Mouse (Mus musculus): Measurements from ENCODE around the gene Map4k5.
A peak's percentile ranks its signal among the peaks of the same experiment; 100 is the strongest.

Gene Map4k5

GRCm38 (mm10) chr12:69788380-69788779, 104.6 kb downstream of the Map4k5 start:
- DNase-seq (ENCODE audit: low spot score in 2 of 2), result no peak

GRCm38 (mm10) chr12:69785471-69785870, 107.5 kb downstream of the Map4k5 start:
- DNase-seq (ENCODE audit: low spot score in 2 of 2), result no peak

GRCm38 (mm10) chr12:69783247-69784025, 109.6 kb downstream of the Map4k5 start:
- peak in 1 of 2 experiments; percentile 66 for DNase-seq (ENCODE audit: low spot score in 2 of 2)

- DNase-seq (ENCODE audit: low spot score in 2 of 2), result peak; percentile 51 to 71
Observed at GRCm38 (mm10) chr12:69781935-69782650, 110.9 kb downstream of the Map4k5 start.

- DNase-seq (ENCODE audit: low spot score in 2 of 2), result no peak
Observed at GRCm38 (mm10) chr12:69781480-69781879, 111.5 kb downstream of the Map4k5 start.

DNA sequence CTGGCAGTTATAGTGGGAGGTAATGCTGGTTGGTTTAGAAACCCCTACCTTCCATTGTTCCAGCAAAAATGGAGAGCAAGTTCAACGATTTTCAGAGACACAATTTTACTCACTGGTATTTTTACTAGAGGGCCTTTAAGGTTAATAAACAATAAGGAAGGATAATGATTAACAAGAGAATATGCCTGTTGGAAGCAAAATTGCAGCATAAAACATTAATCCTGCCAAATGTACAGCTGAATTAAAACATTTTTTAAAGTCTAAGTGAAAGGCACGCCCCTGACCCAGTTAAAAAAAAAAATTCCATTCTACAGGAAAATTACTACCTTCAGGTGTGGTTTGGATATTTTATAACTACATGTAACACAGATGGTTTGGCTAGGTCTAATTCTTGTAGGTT, 115.0 kb downstream of the Map4k5 start:
- DNase-seq (ENCODE audit: low spot score in 2 of 2), result no peak

- DNase-seq (ENCODE audit: low spot score in 2 of 2), result no peak
Observed at GRCm38 (mm10) chr12:69777341-69777730, 115.7 kb downstream of the Map4k5 start.

GRCm38 (mm10) chr12:69776607-69777340, 116.2 kb downstream of the Map4k5 start:
- DNase-seq (ENCODE audit: low spot score in 2 of 2), result no peak

GRCm38 (mm10) chr12:69768841-69769240, 124.2 kb downstream of the Map4k5 start:
- DNase-seq (ENCODE audit: low spot score in 2 of 2), result no peak

DNA sequence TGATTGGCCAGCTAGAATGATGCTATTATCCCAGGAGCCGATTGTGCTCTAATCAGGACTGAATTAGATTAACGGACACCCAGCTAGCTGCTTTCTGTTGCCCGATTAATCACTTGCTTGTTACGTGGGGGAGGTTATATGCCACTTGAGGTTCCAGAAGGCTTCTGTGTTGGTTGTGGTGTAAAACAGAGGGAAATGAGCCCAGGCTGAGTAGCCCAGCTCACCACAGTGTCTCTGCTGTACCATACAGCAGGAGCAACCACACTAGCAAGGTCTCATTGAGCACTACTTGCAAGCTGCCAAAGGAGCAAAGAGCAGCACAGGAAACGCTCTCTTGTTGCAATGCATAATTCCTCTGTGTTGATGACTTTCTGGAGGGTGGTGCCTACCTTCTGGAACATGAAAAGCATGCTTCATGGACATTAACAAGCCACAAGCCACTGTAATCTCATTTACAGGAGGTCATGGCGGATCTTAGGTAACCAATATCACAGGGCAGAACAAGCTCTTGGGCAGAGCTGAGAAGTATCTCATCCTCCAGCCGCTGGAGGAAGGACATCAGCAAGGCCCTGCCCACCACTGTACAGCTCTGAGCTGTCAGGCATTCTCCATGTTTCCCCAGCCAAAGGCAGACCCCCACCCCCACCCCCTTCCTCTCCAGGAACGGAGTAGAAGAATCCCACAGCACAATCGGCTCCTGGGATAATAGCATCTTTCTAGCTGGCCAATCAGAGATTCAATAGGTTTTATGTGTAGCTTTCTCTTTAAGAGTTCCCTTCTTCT, 125.3 kb downstream of the Map4k5 start:
- no peak for DNase-seq (ENCODE audit: low spot score in 2 of 2)

DNA sequence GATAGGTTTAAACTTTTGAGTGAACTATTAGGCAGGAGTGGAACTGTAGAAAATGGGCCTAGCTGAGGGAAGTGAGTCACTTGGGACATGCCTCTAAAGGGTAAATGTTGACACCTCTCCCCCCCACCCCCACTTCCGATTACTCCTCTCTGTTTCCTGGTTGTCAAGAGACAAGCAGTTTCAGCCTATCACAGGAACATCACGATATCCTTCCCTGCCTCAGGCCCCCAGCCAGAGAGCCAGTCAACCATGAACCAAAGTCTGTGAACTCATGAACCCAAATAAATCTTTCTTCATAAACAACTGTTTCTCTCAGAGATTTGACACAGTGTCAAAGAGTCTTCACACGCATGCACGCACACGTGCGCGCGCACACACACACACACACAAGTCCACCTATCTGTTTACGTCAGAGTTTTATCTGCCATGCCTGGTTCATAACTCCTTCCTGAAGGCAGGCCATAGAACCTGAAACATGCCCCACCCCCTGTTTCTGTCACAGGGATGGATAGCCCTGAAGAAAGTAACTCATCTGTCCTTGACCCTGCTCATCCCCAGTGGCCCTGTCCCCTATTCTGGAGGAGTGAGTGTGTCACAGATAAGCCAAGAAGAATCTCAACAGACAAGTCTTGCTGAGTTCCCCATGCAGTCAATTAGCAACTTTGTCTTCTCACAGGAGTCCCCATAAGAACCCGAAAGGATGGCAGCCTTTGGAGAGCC, 126.7 kb downstream of the Map4k5 start:
- no peak for DNase-seq (ENCODE audit: low spot score in 2 of 2)

- DNase-seq (ENCODE audit: low spot score in 2 of 2), result no peak
Observed at GRCm38 (mm10) chr12:69765543-69765942, 127.5 kb downstream of the Map4k5 start.

DNA sequence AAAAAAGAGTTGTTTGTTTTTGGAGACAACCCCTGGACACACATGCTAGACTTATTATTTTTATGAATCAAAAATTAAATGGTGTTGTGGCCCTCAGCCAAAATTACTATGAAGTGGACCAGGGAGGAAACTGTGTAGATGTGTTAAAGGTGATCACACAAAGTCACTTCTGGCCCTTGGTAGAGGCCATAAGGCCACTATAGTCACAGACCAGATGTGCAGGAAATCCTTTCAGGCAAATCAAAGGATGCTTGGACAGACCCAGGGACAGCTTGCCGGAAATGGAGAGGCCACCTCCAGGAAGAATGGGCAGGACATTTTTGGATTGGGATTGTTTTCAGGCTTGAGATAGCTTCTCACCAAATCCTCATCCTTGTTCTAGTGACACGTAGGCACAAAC, 131.4 kb downstream of the Map4k5 start:
- DNase-seq (ENCODE audit: low spot score in 2 of 2), result no peak

DNA sequence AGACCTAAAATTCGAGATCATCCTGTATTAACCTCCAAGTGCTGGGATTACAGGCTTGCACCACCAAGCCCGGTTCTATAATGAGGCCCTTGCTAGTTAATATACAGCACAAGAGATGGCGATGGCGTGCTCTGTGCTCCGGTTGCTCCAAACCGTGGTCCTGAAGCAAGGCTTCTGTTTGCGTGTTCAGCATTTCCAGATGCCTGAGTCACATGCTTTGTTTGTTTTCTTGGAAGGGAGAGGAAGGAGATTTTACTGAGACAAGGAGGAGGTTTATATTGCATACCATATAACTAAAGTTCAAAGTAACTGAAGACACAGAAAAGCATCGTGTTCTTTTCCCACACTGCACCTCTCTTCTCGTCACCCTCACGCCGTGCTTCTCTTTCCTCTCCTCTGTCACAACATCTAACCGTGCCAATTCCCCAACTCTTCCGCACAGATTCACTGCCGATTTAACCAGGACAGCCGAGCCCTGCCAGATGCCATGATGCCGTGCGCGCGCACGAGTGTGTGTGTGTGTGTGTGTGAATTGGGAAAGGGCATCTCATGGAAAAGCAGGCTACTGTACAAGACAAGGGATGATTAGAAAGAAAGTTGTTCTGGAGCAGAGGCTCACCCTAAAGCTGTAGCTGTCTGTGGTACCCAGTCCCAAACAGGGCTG, 132.1 kb downstream of the Map4k5 start:
- DNase-seq (ENCODE audit: low spot score in 2 of 2), result no peak

DNA sequence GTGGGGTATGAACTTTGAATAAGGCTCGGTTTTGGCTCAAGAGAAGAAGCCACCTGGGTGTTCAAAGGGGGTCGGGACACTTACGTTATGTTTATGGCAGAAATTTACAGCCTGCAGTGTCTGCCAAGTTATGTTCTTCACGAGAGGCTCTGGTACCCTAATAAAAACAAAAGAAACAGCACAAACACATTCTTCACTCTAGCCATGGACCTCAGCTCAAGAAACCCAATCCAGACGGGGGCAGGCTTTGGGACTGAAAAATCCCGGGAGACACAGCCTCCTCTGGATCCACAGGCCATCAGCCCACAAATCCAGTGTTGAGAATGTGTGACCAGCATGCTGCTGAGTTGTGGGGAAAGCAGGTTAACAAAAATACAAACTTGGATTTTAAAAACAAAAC, 133.0 kb downstream of the Map4k5 start:
- no peak for DNase-seq (ENCODE audit: low spot score in 2 of 2)

DNA sequence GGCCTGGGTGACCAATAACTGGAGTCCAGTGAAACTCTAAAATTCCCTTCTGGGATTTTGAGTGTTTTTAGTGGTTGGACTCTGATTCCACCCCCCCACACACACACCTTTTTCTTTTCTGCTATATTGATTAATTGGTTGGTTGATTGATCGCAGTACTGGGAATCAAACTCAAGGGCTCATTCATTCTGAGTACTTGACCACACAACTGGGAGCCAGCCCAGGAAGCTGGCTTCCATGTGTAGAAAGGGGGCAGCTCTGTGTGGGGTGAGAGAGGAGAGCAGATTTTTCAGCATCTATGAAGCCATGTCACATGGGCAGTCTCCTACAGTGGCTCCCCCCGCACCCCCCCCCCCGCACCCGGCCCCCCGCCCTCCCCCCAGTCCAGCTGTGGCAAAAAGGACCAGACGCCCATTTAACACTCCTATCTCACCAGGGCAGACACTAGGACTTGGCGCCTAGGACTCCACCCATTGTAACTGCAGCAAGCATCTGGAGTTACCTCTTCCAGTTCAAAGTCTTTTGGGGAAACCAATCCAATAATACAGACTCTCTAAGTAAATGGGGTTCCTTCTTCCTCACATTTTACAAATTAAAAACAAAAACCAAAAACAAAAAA, 133.6 kb downstream of the Map4k5 start:
- DNase-seq (ENCODE audit: low spot score in 2 of 2), result peak; percentile 59 to 74

- DNase-seq (ENCODE audit: low spot score in 2 of 2), result peak; percentile 48 to 78
Observed at GRCm38 (mm10) chr12:69758221-69759185, 134.5 kb downstream of the Map4k5 start.

DNA sequence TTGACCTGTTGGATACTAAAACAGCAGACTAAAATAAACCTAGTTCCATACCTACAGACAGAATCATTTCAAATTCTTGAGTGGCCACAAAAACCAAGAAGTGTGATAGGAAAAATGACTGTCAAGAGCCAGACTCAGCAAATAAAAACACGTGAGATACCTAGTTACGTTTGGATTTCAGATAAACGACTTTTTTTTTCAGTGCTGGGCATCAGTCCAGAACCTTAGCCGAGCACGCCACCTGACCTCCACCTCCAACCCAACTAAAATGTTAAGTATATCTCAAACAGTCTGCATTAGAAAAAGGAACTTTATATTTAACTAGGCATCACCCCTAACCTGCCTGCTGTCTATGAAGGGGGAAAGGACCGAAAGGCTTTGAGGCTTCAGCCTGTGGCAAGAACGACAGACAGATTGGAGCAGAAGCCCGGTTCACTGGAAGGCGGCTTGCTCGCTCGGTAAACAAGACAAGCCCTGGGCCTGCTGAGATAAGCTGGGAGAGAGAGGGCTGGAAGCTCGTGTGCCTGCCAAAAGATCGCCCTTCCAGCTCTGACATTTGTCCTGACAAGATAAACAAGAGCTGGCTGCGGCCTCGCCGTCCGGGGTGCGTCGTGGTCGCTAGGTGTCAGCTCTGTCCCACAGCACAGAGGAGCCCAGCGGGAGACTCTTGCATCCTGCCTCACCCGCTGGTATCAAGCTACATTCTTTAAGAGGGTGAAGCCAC, 135.4 kb downstream of the Map4k5 start:
- peak; percentile 92 to 94 for DNase-seq (ENCODE audit: low spot score in 2 of 2)

Data from spleen, postnatal 4 days (tissue).